Mouse (Mus musculus) embryonic stem cell, embryonic (primary cell): ENCODE measurements at regions not wholly inside any gene's neighbourhood (a gene's known extent, or its start where the extent isn't known, plus 50 kb on each side); places are given as distances from the start of the nearest gene placed in this dataset.

Experiments
- CTCF ChIA-PET, 4 experiments: fragments of 300-600 bp in 2 of 4; fragments of 350-600 bp in 2 of 4; sonication (Branson Sonifier 250); formaldehyde crosslinking; loops; one replicate each; lab custom pipeline; 2022; ENCODE audit warnings: inconsistent platforms in 2 of 4; lab: Charles Lee
- POLR2A ChIA-PET, 4 experiments: fragments of 300-600 bp in 2 of 4; fragments of 350-600 bp in 2 of 4; sonication (Branson Sonifier 250); formaldehyde crosslinking; loops; one replicate each; lab custom pipeline; 2022; ENCODE audit warnings: antibody characterized with exemption in 4 of 4, inconsistent platforms in 1 of 4; lab: Charles Lee

GRCm38 (mm10) chr13:28545337-28545736, 288.0 kb downstream of the Gm11361 start:
- POLR2A ChIA-PET, result no interaction called here
- CTCF ChIA-PET, result interaction anchor here in 1 of 4 experiments (0.6 kb wide), 1 partner anchor 153 kb away, joined by 6 read pairs; no protein-coding TSS in a partner anchor

GRCm38 (mm10) chr13:28544819-28545180, 287.5 kb downstream of the Gm11361 start:
- CTCF ChIA-PET, result no interaction called here
- POLR2A ChIA-PET, result no interaction called here

GRCm38 (mm10) chr13:28544003-28544818, 286.9 kb downstream of the Gm11361 start:
- POLR2A ChIA-PET, result no interaction called here
- CTCF ChIA-PET, result interaction anchor here in 1 of 4 experiments (0.7 kb wide), 1 partner anchor 535 kb away, joined by 4 read pairs; no protein-coding TSS in a partner anchor

GRCm38 (mm10) chr13:28541607-28542006, 284.3 kb downstream of the Gm11361 start:
- ChIA-PET CTCF (no interaction called here), POLR2A (no interaction called here)

GRCm38 (mm10) chr13:28533080-28533479, 275.8 kb downstream of the Gm11361 start:
- CTCF ChIA-PET, result no interaction called here

GRCm38 (mm10) chr13:28532278-28532677, 274.9 kb downstream of the Gm11361 start:
- POLR2A ChIA-PET, result no interaction called here

More at GRCm38 (mm10) chr13:28533080-28533479, 275.8 kb downstream of the Gm11361 start:
- POLR2A ChIA-PET, result no interaction called here

GRCm38 (mm10) chr13:28531534-28531999, 274.2 kb downstream of the Gm11361 start:
- CTCF ChIA-PET, result no interaction called here
- POLR2A ChIA-PET, result no interaction called here

More at GRCm38 (mm10) chr13:28532278-28532677, 274.9 kb downstream of the Gm11361 start:
- CTCF ChIA-PET, result no interaction called here

GRCm38 (mm10) chr13:28530947-28531346, 273.6 kb downstream of the Gm11361 start:
- POLR2A ChIA-PET, result no interaction called here

GRCm38 (mm10) chr13:28528898-28529511, 271.7 kb downstream of the Gm11361 start:
- ChIA-PET POLR2A (no interaction called here), CTCF (no interaction called here)

More at GRCm38 (mm10) chr13:28530947-28531346, 273.6 kb downstream of the Gm11361 start:
- CTCF ChIA-PET, result no interaction called here

- ChIA-PET CTCF (no interaction called here), POLR2A (interaction anchor here in 1 of 4 experiments (0.6 to 1.1 kb wide), 3 partner anchors 23 to 766 kb away, joined by 3 to 4 read pairs (median 3); no protein-coding TSS in a partner anchor)
Observed at GRCm38 (mm10) chr13:28526299-28526698, 269.0 kb downstream of the Gm11361 start.

- ChIA-PET POLR2A (no interaction called here), CTCF (no interaction called here)
Observed at GRCm38 (mm10) chr13:28524411-28524810, 267.1 kb downstream of the Gm11361 start.

- ChIA-PET CTCF (interaction anchor here in 1 of 4 experiments (0.6 kb wide), 1 partner anchor 608 kb away, joined by 4 read pairs; no protein-coding TSS in a partner anchor), POLR2A (interaction anchor here in 2 of 4 experiments (0.5 to 0.6 kb wide), 2 partner anchors 109 to 176 kb away, joined by 3 to 5 read pairs; no protein-coding TSS in a partner anchor)
Observed at GRCm38 (mm10) chr13:28520127-28520482, 262.8 kb downstream of the Gm11361 start.

GRCm38 (mm10) chr13:28519383-28520126, 262.2 kb downstream of the Gm11361 start:
- POLR2A ChIA-PET, result interaction anchor here in 2 of 4 experiments (0.5 to 0.6 kb wide), 2 partner anchors 109 to 175 kb away, joined by 3 to 5 read pairs; no protein-coding TSS in a partner anchor
- CTCF ChIA-PET, result interaction anchor here in 1 of 4 experiments (0.6 kb wide), 1 partner anchor 609 kb away, joined by 4 read pairs; no protein-coding TSS in a partner anchor

GRCm38 (mm10) chr13:28517161-28517560, 259.8 kb downstream of the Gm11361 start:
- POLR2A ChIA-PET, result no interaction called here
- CTCF ChIA-PET, result no interaction called here

- POLR2A ChIA-PET, result no interaction called here
- CTCF ChIA-PET, result no interaction called here
Observed at GRCm38 (mm10) chr13:28516636-28517035, 259.3 kb downstream of the Gm11361 start.

GRCm38 (mm10) chr13:28514245-28514644, 256.9 kb downstream of the Gm11361 start:
- POLR2A ChIA-PET, result no interaction called here
- CTCF ChIA-PET, result no interaction called here

- POLR2A ChIA-PET, result no interaction called here
- CTCF ChIA-PET, result no interaction called here
Observed at GRCm38 (mm10) chr13:28513336-28513735, 256.0 kb downstream of the Gm11361 start.

GRCm38 (mm10) chr13:28512573-28513334, 255.4 kb downstream of the Gm11361 start:
- ChIA-PET POLR2A (no interaction called here), CTCF (no interaction called here)

- ChIA-PET CTCF (no interaction called here), POLR2A (no interaction called here)
Observed at GRCm38 (mm10) chr13:28508184-28508583, 250.9 kb downstream of the Gm11361 start.
